Mouse (Mus musculus) E14TG2a.4 (cell line): ENCODE data around the gene Uqcc3.

Experiments
- CTCF ChIP-seq: conservative IDR thresholded peaks from 2 replicates; pipeline ENCODE4 v1.5.1; 2014; ENCODE audit warnings: low read length
- NANOG ChIP-seq: IDR thresholded peaks from 2 replicates; pipeline ENCODE4 v1.6.1; 2014; ENCODE audit warnings: borderline replicate concordance, low read length, mixed read lengths
- POU5F1 ChIP-seq: IDR thresholded peaks from 2 replicates; pipeline ENCODE4 v1.6.1; 2014; ENCODE audit warnings: low read length, borderline replicate concordance

DNA sequence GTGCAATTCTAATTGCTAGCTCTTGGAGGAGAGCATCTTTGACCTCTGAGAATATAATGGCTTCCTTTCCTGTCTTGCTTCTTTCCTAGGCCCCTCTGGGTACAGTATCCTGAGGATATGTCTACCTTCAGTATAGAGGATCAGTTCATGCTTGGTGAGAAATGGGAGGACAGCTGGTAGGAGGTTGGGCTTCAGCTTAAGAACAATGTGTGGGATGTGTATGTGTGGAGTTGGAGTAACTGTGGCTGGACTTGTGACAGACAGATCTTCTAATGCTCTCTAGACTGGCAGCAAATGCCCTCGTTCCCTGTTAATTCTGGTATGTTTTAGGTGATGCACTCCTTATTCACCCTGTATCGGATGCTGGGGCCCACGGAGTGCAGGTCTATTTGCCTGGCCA, 33.5 kb upstream of the Uqcc3 start:
- TF ChIP-seq CTCF: no peak
- TF ChIP-seq POU5F1: no peak
- TF ChIP-seq NANOG: no peak
